Mouse (Mus musculus): ENCODE results near the gene Laptm5. TPM values are rescaled to one million over a fixed set of nuclear protein-coding genes. Genes with fewer than 3 reads are reported as not detected.

The Laptm5 gene
- 61.1 and 64.3 TPM in 2 replicates for polyA plus RNA-seq (2016; fragmentation: Nextera tagmentation; extraction: Ambion mirVana)

GRCm38 (mm10) chr4:130913077-130913476 is at the start of gene Laptm5:
Laptm5 (plus strand) TSS chr4:130913125.
- Histone ChIP-seq H3K36me3 (no peaks in the 10 kb centered on the region), H3K4me1 (peaks cover 83% of the 10 kb centered on the region), H3K4me3 (peak within 1 kb of the TSS; percentile 39), H3K27me3 (replicated peaks) (no peaks in the 10 kb centered on the region), H3K4me2 (peak within 1 kb of the TSS; percentile 39), H3K9me3 (replicated peaks) (no peaks in the 10 kb centered on the region), H3K9ac (peak within 1 kb of the TSS; percentile 48; the same call in 1 of the 2 replicates), H3K27ac (peak within 1 kb of the TSS; percentile 73)
- ATAC-seq, result peak; percentile 35; the same call in 1 of the 2 replicates
- 32% methylated on average over 11 of the region's 11 CpGs for WGBS (ENCODE audit: insufficient replicate concordance)

DNA sequence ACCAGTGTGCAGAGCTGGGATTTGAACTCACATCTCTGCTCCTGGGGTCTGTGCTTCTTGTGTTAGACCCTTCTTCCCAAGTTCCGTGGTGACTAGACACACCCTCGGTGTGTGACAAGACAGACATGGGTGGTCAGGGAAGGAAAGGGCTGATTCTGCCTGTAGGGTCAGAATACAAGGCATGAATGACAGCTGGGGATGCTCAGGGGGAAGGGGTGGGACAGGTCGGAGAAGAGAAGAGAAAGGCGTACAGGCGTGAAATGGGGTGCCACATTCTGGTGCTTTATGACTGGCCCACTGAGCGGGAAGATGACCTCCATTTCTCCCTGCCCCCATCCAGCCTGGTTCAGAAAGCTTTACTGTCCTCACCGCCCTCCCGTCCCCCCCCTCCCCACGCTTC is 47.5 kb upstream of the Laptm5 start:
- no peaks in the 10 kb centered on the region for H3K36me3 ChIP-seq
- H3K4me1 ChIP-seq, result no peaks in the 10 kb centered on the region; the same call in 1 of the 2 replicates
- no peak overlapping the region for H3K9ac ChIP-seq
- ATAC-seq, result no peak
- WGBS (ENCODE audit: insufficient replicate concordance), result 39% methylated on average over 6 of the region's 9 CpGs
- H3K4me2 ChIP-seq, result no peak overlapping the region
- H3K27me3 ChIP-seq (replicated peaks), result peaks cover 67% of the 10 kb centered on the region
- H3K27ac ChIP-seq, result no peak overlapping the region
- H3K4me3 ChIP-seq, result no peak overlapping the region
- H3K9me3 ChIP-seq (replicated peaks), result no peaks in the 10 kb centered on the region

GRCm38 (mm10) chr4:130865901-130866371 is 47.0 kb upstream of the Laptm5 start:
- no peak for ATAC-seq
- 38% methylated on average over 8 of the region's 8 CpGs for WGBS (ENCODE audit: insufficient replicate concordance)
- H3K9ac ChIP-seq, result no peak overlapping the region

DNA sequence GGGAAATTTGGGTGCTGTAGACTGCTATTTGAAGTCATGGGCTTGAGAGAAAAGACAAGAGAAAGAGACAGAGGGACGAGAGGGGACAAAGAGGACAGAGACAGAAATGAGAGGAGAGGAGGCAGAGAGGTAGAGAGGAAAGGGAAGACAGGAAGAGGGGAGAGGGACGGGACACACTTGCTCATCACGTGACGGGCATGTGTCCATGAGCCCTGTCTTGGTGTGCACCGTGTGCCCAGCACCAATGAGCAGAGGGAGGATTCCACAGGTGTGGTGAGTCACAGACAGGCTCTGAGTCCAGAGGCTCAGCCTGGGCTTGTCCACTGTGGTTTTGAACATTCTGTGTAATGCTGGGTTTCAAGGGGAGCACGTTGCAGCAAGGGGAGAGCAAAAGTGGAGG is 45.0 kb upstream of the Laptm5 start:
- Histone ChIP-seq H3K9ac (no peak overlapping the region), H3K4me1 (no peaks in the 10 kb centered on the region), H3K4me3 (no peak overlapping the region), H3K27ac (no peak overlapping the region), H3K36me3 (no peaks in the 10 kb centered on the region), H3K27me3 (replicated peaks) (peaks cover 49% of the 10 kb centered on the region), H3K9me3 (replicated peaks) (no peaks in the 10 kb centered on the region), H3K4me2 (no peak overlapping the region)
- ATAC-seq, result no peak
- 50% methylated on average over 6 of the region's 6 CpGs for WGBS (ENCODE audit: insufficient replicate concordance)

More at GRCm38 (mm10) chr4:130865901-130866371, 47.0 kb upstream of the Laptm5 start:
- Histone ChIP-seq H3K27ac (no peak overlapping the region), H3K36me3 (no peaks in the 10 kb centered on the region), H3K27me3 (replicated peaks) (peaks cover 62% of the 10 kb centered on the region), H3K4me3 (no peak overlapping the region), H3K9me3 (replicated peaks) (no peaks in the 10 kb centered on the region), H3K4me1 (no peaks in the 10 kb centered on the region; the same call in 1 of the 2 replicates), H3K4me2 (no peak overlapping the region)

DNA sequence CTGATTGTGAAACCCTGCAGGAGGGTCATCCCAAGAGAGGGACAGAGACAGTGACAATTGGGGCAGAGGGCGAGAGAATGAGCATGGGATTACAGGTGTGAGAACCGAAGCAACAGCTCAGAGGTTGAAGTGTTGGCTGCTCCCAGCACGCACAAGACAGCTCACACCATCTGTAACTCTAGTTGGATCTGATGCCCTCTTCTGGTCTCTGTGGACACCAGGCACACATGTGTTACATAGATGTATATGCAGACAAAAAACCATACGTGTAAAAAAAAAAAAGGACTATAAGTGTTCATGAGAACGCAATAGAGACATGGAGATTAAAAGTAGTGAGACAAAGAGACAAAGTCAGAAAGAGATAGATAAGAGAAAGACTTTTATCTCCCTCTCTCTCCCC is 44.1 kb upstream of the Laptm5 start:
- no peaks in the 10 kb centered on the region for H3K9me3 ChIP-seq (replicated peaks)
- WGBS (ENCODE audit: insufficient replicate concordance), result 37% methylated on average over 5 of the region's 5 CpGs

DNA sequence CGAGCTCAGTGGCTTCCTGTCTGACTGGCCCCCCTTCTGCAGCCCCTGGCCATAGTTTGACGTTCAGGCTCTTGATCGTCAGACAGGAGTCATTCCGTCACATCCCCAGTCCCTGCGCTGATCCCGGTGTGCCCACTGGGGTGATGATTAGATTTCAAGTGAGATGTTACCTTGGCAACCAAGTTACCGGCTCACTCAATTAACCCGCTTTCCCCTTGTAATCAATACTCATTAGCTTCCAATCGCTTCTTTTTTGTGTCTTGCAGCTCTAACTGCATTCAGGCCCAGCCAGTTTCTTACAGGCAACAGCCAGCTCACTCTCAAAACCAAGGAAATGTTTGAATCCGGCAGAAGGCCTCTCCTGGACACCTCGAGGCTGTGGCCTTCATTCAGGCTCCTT is 40.5 kb upstream of the Laptm5 start:
- Histone ChIP-seq H3K36me3 (no peaks in the 10 kb centered on the region), H3K27ac (no peak overlapping the region), H3K9ac (no peak overlapping the region), H3K4me2 (no peak overlapping the region), H3K4me1 (no peaks in the 10 kb centered on the region), H3K9me3 (replicated peaks) (no peaks in the 10 kb centered on the region), H3K4me3 (no peak overlapping the region), H3K27me3 (replicated peaks) (peaks cover 51% of the 10 kb centered on the region)
- whole genome bisulfite sequencing (ENCODE audit: insufficient replicate concordance), result 54% methylated on average over 11 of the region's 11 CpGs
- ATAC-seq, result no peak

More for the DNA sequence above, 44.1 kb upstream of the Laptm5 start:
- ATAC-seq, result no peak
- Histone ChIP-seq H3K4me1 (no peaks in the 10 kb centered on the region), H3K27me3 (replicated peaks) (peaks cover 51% of the 10 kb centered on the region), H3K9ac (no peak overlapping the region), H3K4me3 (no peak overlapping the region), H3K36me3 (no peaks in the 10 kb centered on the region), H3K4me2 (no peak overlapping the region), H3K27ac (no peak overlapping the region)

GRCm38 (mm10) chr4:130873440-130873839 is 39.5 kb upstream of the Laptm5 start:
- Histone ChIP-seq H3K27me3 (replicated peaks) (peaks cover 43% of the 10 kb centered on the region), H3K9me3 (replicated peaks) (no peaks in the 10 kb centered on the region), H3K27ac (no peak overlapping the region), H3K9ac (no peak overlapping the region), H3K4me2 (no peak overlapping the region), H3K4me3 (no peak overlapping the region), H3K36me3 (no peaks in the 10 kb centered on the region), H3K4me1 (0 out of 2 replicates have a peak, but pooled peaks cover 2% of the 10 kb centered on the region)
- WGBS (ENCODE audit: insufficient replicate concordance), result 62% methylated on average over 5 of the region's 5 CpGs
- ATAC-seq, result no peak

GRCm38 (mm10) chr4:130874601-130875000 is 38.3 kb upstream of the Laptm5 start:
- Histone ChIP-seq H3K4me3 (no peak overlapping the region), H3K9me3 (replicated peaks) (no peaks in the 10 kb centered on the region), H3K4me2 (no peak overlapping the region), H3K36me3 (no peaks in the 10 kb centered on the region), H3K9ac (no peak overlapping the region), H3K4me1 (0 out of 2 replicates have a peak, but pooled peaks cover 7% of the 10 kb centered on the region), H3K27me3 (replicated peaks) (peaks cover 40% of the 10 kb centered on the region), H3K27ac (no peak overlapping the region)
- ATAC-seq, result no peak
- WGBS (ENCODE audit: insufficient replicate concordance), result 27% methylated on average over 10 of the region's 10 CpGs

DNA sequence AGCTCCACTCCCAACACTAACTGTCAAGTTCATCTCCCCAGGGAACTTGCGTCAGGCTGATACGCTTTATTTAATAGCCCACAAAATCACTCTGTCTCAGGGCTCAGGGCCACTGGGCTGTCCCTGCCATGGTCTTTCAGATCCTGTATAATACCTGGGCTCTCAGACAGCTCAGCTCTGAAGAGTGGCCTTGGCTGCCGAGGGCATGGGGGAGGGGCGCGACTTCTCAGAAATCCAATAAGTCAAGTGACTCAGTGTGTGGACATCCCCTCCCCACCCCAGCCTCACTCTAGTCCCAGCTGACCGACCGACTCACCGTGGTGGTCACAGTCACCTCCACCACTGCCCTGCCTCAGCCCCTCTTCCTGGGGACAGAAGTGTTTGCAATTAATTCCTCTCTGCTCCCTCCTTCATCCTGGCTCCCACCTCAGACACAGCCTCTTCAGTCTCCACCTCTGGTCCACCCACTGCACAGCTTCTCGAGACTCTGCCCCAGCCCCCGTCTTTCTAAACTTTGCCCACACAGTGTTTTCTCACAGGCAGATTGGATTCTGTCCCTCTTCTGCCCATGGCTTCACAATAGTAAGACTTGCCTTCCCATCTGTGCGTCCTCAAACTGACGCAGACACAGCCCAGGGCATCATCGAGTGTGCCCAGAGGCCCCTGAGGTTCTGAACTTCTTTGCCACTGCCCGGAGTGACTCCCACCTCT is 36.8 kb upstream of the Laptm5 start:
- H3K27ac ChIP-seq, result no peak overlapping the region
- no peaks in the 10 kb centered on the region for H3K36me3 ChIP-seq
- no peak overlapping the region for H3K9ac ChIP-seq
- H3K27me3 ChIP-seq (replicated peaks), result peaks cover 40% of the 10 kb centered on the region
- ATAC-seq, result no peak
- H3K4me1 ChIP-seq, result 0 out of 2 replicates have a peak, but pooled peaks cover 7% of the 10 kb centered on the region
- 44% methylated on average over 14 of the region's 14 CpGs for WGBS (ENCODE audit: insufficient replicate concordance)
- H3K4me2 ChIP-seq, result no peak overlapping the region
- H3K9me3 ChIP-seq (replicated peaks), result no peaks in the 10 kb centered on the region
- H3K4me3 ChIP-seq, result no peak overlapping the region

GRCm38 (mm10) chr4:130878273-130879047 is 34.5 kb upstream of the Laptm5 start:
- Histone ChIP-seq H3K27ac (no peak overlapping the region), H3K9ac (no peak overlapping the region), H3K4me1 (0 out of 2 replicates have a peak, but pooled peaks cover 7% of the 10 kb centered on the region), H3K4me2 (peak overlapping the region; percentile 41), H3K9me3 (replicated peaks) (no peaks in the 10 kb centered on the region), H3K4me3 (no peak overlapping the region), H3K27me3 (replicated peaks) (peaks cover 45% of the 10 kb centered on the region), H3K36me3 (no peaks in the 10 kb centered on the region)
- 11% methylated on average over 21 of the region's 21 CpGs for WGBS (ENCODE audit: insufficient replicate concordance)
- no peak for ATAC-seq

DNA sequence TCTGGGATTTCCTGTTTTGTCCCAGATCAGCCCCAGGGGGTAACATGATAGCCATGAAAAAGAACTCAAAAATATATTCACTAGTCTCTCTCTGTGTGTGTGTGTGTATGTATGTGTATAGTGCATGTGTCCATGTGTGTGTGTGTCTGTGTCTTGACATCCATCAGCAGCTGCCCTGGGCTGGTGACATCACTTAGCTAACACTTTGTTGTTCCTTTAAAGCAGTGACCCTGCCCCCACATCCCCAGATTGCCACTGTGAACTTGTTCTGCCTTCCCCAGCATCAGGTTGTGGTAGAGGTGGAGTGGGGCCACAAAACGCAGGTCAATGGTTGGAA is 33.9 kb upstream of the Laptm5 start:
- 47% methylated on average over 1 of the region's 1 CpGs for WGBS (ENCODE audit: insufficient replicate concordance)
- ATAC-seq, result no peak
- H3K9ac ChIP-seq, result no peak overlapping the region

DNA sequence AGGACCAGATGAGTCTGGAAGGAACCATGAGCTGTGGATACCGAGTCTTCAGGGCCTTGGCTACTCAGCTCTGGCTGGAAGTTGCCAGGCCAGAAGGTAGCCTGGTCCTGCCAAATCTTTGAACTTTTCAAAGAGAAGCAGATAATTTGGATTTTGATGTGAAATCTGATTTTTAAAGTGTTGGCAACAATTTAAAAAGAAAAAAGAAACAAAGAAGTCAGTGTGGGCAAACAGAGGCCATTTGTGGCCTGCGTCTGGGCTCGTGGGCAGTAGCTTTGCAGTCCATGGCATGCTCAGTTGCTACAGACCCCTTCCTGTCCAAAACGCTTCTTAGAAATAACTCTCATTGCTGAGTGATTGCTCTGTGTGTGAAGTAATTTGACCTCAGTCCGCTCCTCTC is 31.6 kb upstream of the Laptm5 start:
- H3K27ac ChIP-seq, result no peak overlapping the region
- ATAC-seq, result no peak
- no peaks in the 10 kb centered on the region for H3K36me3 ChIP-seq
- H3K4me2 ChIP-seq, result no peak overlapping the region
- 64% methylated on average over 5 of the region's 5 CpGs for WGBS (ENCODE audit: insufficient replicate concordance)
- H3K9ac ChIP-seq, result no peak overlapping the region
- H3K9me3 ChIP-seq (replicated peaks), result no peaks in the 10 kb centered on the region
- peaks cover 20% of the 10 kb centered on the region; the same call in 1 of the 2 replicates for H3K27me3 ChIP-seq (replicated peaks)
- H3K4me3 ChIP-seq, result no peak overlapping the region
- H3K4me1 ChIP-seq, result 0 out of 2 replicates have a peak, but pooled peaks cover 7% of the 10 kb centered on the region

More for the DNA sequence above, 33.9 kb upstream of the Laptm5 start:
- no peak overlapping the region for H3K4me3 ChIP-seq
- H3K4me2 ChIP-seq, result no peak overlapping the region
- no peaks in the 10 kb centered on the region for H3K9me3 ChIP-seq (replicated peaks)
- 0 out of 2 replicates have a peak, but pooled peaks cover 7% of the 10 kb centered on the region for H3K4me1 ChIP-seq
- no peaks in the 10 kb centered on the region for H3K36me3 ChIP-seq
- H3K27ac ChIP-seq, result no peak overlapping the region
- H3K27me3 ChIP-seq (replicated peaks), result peaks cover 40% of the 10 kb centered on the region
